Mouse (Mus musculus) hindbrain, embryonic 11.5 days (tissue): ENCODE data around the gene Akt2. TPM values are rescaled to one million over a fixed set of nuclear protein-coding genes. Genes with fewer than 3 reads are reported as not detected.
"Not testable (repeated sequence)": the region's sequence is repeated elsewhere in the genome, so short reads cannot be mapped to it uniquely, and the experiment has no call there.

Experiments used
- ATAC-seq: fragments of 200-750 bp; cut with Nextera tagmentation; 2 replicates; pipeline ENCODE4 v1.8.0; 2017; ENCODE audit warnings: mild to moderate bottlenecking, moderate TSS enrichment, moderate library complexity; ENCODE audit not compliant: low FRiP score
- DNase-seq: peaks from one replicate; pipeline ENCODE4 v3.0.0-alpha.2; 2015; ENCODE audit warnings: low spot score
- H3K27ac ChIP-seq: fragments of 300-500 bp; sonication (generic); 2 replicates; pipeline ENCODE4 v1.5.1; 2014; ENCODE audit warnings: mild to moderate bottlenecking, low read depth, low read length
- H3K27me3 ChIP-seq: fragments of 300-500 bp; sonication (generic); 2 replicates; pipeline ENCODE4 v1.6.1; 2014; ENCODE audit warnings: mild to moderate bottlenecking, low read length, moderate library complexity, mixed read lengths; ENCODE audit not compliant: control insufficient read depth, insufficient read depth
- H3K36me3 ChIP-seq: fragments of 300-500 bp; sonication (generic); 2 replicates; pipeline ENCODE4 v1.6.1; 2014; ENCODE audit warnings: mild to moderate bottlenecking, low read length, moderate library complexity, mixed read lengths; ENCODE audit not compliant: control insufficient read depth, insufficient read depth
- H3K4me1 ChIP-seq: fragments of 300-500 bp; sonication (generic); replicated peaks from 2 replicates; pipeline ENCODE4 v1.6.1; 2014; ENCODE audit warnings: low read length, mixed read lengths; ENCODE audit not compliant: control insufficient read depth, insufficient read depth
- H3K4me2 ChIP-seq: fragments of 300-500 bp; sonication (generic); replicated peaks from 2 replicates; pipeline ENCODE4 v1.6.1; 2014; ENCODE audit warnings: mild to moderate bottlenecking, low read depth, low read length
- H3K4me3 ChIP-seq: fragments of 300-500 bp; sonication (generic); 2 replicates; pipeline ENCODE4 v1.5.1; 2014; ENCODE audit warnings: low read depth, low read length
- H3K9ac ChIP-seq: fragments of 300-500 bp; sonication (generic); 2 replicates; pipeline ENCODE4 v1.6.1; 2014; ENCODE audit warnings: low read depth, low read length
- H3K9me3 ChIP-seq: fragments of 300-500 bp; sonication (generic); 2 replicates; pipeline ENCODE4 v1.6.1; 2016; ENCODE audit warnings: low read length; ENCODE audit not compliant: control insufficient read depth
- WGBS: fragments of 180-500 bp; shearing (Covaris S2); extraction: QIAGEN DNeasy Blood & Tissue Kit; methylation state at CpG from one replicate; pipeline ENCODE4 v1.1.7; 2014; 5-methylcytosine and 5-hydroxymethylcytosine counted together
- polyA plus RNA-seq: library from polyadenylated mRNA; unstranded; fragments of >200 nt; fragmentation: Nextera tagmentation; extraction: Ambion mirVana; gene quantifications from 2 replicates; pipeline ENCODE4 v1.2.1, GENCODE M21; 2014

The Akt2 gene
- polyA plus RNA-seq, 1 experiment from 2014 or later: 67.5 TPM

GRCm38 (mm10) chr7:27634691-27635090 is 43.3 kb downstream of the Akt2 start:
- no peak overlapping the region for H3K4me2 ChIP-seq
- no peak overlapping the region for H3K27ac ChIP-seq
- ATAC-seq: no peak
- 95% methylated on average over 6 of the region's 6 CpGs for WGBS
- H3K36me3 ChIP-seq: peaks cover 2% of the 10 kb centered on the region; the same call in 1 of the 2 replicates
- no peak overlapping the region for H3K4me3 ChIP-seq
- DNase-seq: no peak
- no peak overlapping the region for H3K9ac ChIP-seq
- H3K9me3 ChIP-seq: no peaks in the 10 kb centered on the region
- no peaks in the 10 kb centered on the region for H3K27me3 ChIP-seq
- no peaks in the 10 kb centered on the region for H3K4me1 ChIP-seq

DNA sequence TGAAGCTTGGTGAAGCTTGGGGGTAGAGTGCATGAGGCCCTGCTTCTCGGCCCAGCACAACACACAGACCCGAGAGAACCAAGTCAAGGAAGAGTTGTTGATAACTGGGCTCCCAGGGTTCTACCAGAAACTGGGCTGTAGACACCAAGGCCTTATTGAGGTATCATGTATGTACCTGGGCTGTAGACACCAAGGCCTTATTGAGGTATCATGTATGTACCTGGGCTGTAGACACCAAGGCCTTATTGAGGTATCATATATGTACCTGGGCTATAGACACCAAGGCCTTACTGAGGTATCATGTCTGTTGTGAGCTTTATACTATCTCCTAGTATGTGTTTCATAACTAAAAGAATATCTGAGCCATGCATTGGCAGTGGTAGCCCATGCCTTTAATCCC is 43.7 kb downstream of the Akt2 start:
- H3K9me3 ChIP-seq, H3K36me3 ChIP-seq, H3K9ac ChIP-seq, H3K4me2 ChIP-seq, H3K27ac ChIP-seq, H3K4me3 ChIP-seq, ATAC-seq, H3K4me1 ChIP-seq, DNase-seq, H3K27me3 ChIP-seq: not testable (repeated sequence)
- 88% methylated on average over 2 of the region's 2 CpGs for WGBS

GRCm38 (mm10) chr7:27644471-27644870 is 53.1 kb downstream of the Akt2 start:
- H3K4me2 ChIP-seq: no peak overlapping the region
- no peak overlapping the region for H3K9ac ChIP-seq
- no peaks in the 10 kb centered on the region for H3K9me3 ChIP-seq
- no peaks in the 10 kb centered on the region for H3K27me3 ChIP-seq
- no peaks in the 10 kb centered on the region for H3K36me3 ChIP-seq
- no peaks in the 10 kb centered on the region for H3K4me1 ChIP-seq
- DNase-seq (no peak), ATAC-seq (no peak)
- WGBS: 58% methylated on average over 1 of the region's 1 CpGs
- no peak overlapping the region for H3K27ac ChIP-seq
- no peak overlapping the region for H3K4me3 ChIP-seq

DNA sequence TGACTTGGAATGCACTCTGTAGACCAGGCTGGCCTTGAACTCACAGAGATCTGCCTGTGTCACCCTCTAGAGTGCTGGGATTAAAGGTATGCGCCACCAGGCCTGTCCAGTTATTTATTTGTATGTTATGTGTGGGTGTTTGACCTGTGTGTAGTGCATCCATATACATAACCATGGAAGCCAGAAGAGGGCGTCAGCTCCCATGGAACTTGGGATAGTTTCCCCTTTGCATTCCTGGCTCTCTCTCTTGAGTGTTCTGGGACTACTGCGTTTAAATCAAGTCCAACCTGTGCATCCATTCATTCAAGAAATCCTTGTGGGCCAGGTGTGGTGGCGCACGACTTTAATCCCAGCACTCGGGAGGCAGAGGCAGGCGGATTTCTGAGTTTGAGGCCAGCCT is 55.2 kb downstream of the Akt2 start:
- DNase-seq: no peak
- WGBS: 83% methylated on average over 7 of the region's 7 CpGs
- Histone ChIP-seq H3K4me2 (no peak overlapping the region), H3K9me3 (no peaks in the 10 kb centered on the region), H3K27ac (no peak overlapping the region), H3K36me3 (no peaks in the 10 kb centered on the region), H3K4me3 (no peak overlapping the region), H3K4me1 (no peaks in the 10 kb centered on the region), H3K27me3 (no peaks in the 10 kb centered on the region), H3K9ac (no peak overlapping the region)
- no peak for ATAC-seq

GRCm38 (mm10) chr7:27647281-27648002 is 56.1 kb downstream of the Akt2 start:
- Histone ChIP-seq H3K9me3 (no peaks in the 10 kb centered on the region), H3K36me3 (no peaks in the 10 kb centered on the region), H3K4me3 (no peak overlapping the region), H3K4me1 (no peaks in the 10 kb centered on the region), H3K9ac (no peak overlapping the region), H3K4me2 (no peak overlapping the region), H3K27ac (no peak overlapping the region), H3K27me3 (peaks cover 1% of the 10 kb centered on the region; the same call in 1 of the 2 replicates)
- DNase-seq (no peak), ATAC-seq (no peak)
- WGBS: 81% methylated on average over 6 of the region's 6 CpGs

DNA sequence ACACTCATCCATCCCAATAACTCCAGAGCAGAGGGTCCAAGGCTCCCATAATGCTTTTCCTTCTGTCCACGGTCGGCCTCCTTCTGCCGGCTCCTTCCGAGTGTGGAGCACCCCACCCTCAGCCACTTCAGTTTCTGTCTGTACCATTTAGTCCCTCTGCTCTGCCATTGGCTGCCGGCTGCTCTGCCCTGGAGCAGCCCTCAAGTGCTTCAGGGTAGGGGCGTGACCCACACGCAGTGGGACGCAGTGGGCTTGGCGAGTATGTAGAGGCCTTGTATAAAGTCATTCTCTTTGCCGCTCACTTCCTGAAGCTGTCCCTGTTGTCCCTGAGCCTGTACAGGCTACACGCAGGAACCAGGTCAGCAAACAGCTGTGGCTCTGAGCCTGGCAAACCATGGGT is 58.4 kb downstream of the Akt2 start:
- no peak for ATAC-seq
- 87% methylated on average over 11 of the region's 11 CpGs for WGBS
- peaks cover 16% of the 10 kb centered on the region for H3K27me3 ChIP-seq

GRCm38 (mm10) chr7:27650949-27651348 is 59.6 kb downstream of the Akt2 start:
- ATAC-seq (no peak), DNase-seq (peak; percentile 92)
- no peak overlapping the region for H3K9ac ChIP-seq
- WGBS: 4% methylated on average over 10 of the region's 10 CpGs
- peaks cover 18% of the 10 kb centered on the region for H3K27me3 ChIP-seq
- H3K4me3 ChIP-seq: no peak overlapping the region
- no peaks in the 10 kb centered on the region for H3K36me3 ChIP-seq
- no peak overlapping the region for H3K27ac ChIP-seq
- no peaks in the 10 kb centered on the region for H3K9me3 ChIP-seq
- H3K4me1 ChIP-seq: no peaks in the 10 kb centered on the region
- H3K4me2 ChIP-seq: no peak overlapping the region

More for the DNA sequence above, 58.4 kb downstream of the Akt2 start:
- Histone ChIP-seq H3K4me2 (no peak overlapping the region), H3K4me1 (no peaks in the 10 kb centered on the region), H3K36me3 (no peaks in the 10 kb centered on the region), H3K4me3 (no peak overlapping the region), H3K9me3 (no peaks in the 10 kb centered on the region), H3K27ac (no peak overlapping the region), H3K9ac (no peak overlapping the region)
- DNase-seq: no peak

- 3% methylated on average over 36 of the region's 62 CpGs for WGBS
- Histone ChIP-seq H3K4me1 (no peaks in the 10 kb centered on the region), H3K27ac (peak within 1 kb of the TSS; percentile 66), H3K4me2 (peak within 1 kb of the TSS; percentile 79), H3K36me3 (no peaks in the 10 kb centered on the region), H3K9ac (peak within 1 kb of the TSS; percentile 73), H3K9me3 (no peaks in the 10 kb centered on the region), H3K27me3 (peaks cover 30% of the 10 kb centered on the region), H3K4me3 (peak within 1 kb of the TSS; percentile 48)
- ATAC-seq (peak; percentile 71), DNase-seq (peak; percentile 84)
Observed at GRCm38 (mm10) chr7:27653681-27654437, 62.5 kb downstream of the Akt2 start, which contains the start of gene Ttc9b. Gene Ttc9b, plus strand, starts transcription at chr7:27653915.
